Mouse (Mus musculus): ENCODE results near the gene Fiz1. TPM values are rescaled to one million over a fixed set of nuclear protein-coding genes. Genes with fewer than 3 reads are reported as not detected.

The Fiz1 gene
- polyA plus RNA-seq, 1 experiment from 2014 or later = 37.1 TPM

DNA sequence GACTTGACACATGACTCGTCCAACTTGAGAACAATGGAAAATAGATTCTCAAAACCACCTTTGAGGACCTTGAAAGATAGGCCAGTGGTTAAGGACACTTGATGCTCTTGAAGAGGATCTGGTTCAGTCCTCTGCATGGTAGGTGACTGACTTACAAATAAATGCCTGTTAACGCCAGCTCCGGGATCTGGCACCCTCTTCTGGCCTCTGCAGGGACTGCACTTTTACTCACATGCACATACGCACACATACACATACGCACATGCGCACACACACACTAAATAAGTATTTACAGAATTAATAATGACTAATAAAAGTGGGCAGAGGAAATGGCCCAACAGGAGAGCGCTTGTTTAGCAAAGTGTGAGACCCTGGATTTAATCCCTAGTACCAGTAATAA, 37.7 kb downstream of the Fiz1 start:
- no peak overlapping the region for H3K4me3 ChIP-seq (ENCODE audit: low read depth, low read length)
- 84% methylated on average over 7 of the region's 7 CpGs for WGBS

DNA sequence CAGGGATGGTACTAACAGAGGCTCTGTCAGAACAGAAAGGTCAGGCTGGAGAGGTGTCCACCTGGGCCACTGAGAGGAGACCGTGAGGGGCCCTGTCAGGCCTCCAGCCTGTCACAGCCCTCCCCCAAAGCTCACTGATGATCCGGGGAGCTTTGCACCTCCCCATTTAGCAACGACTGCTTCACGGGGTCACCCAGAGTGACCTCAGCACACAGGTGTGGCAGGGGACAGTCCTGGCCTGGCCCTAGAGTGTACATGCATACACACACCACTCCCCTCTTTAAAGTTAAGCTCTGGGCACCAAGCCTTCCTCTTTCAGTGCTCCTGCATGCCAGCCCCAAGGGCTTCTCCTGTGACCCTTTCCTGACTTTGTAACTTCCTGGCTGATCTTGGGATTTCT, 39.0 kb downstream of the Fiz1 start:
- DNase-seq (ENCODE audit: low spot score) (no peak), ATAC-seq (replicated peaks; ENCODE audit: low FRiP score) (0 out of 2 replicates have a peak, but pooled peaks have one; percentile 39)
- Histone ChIP-seq H3K4me3 (ENCODE audit: low read depth, low read length) (no peak overlapping the region), H3K27me3 (replicated peaks; ENCODE audit: control insufficient read depth, insufficient read depth, low read length) (no peaks in the 10 kb centered on the region; the same call in 1 of the 2 replicates), H3K36me3 (ENCODE audit: control insufficient read depth, insufficient read depth, low read length) (no peaks in the 10 kb centered on the region), H3K4me2 (no peak overlapping the region), H3K4me1 (replicated peaks; ENCODE audit: control insufficient read depth, insufficient read depth, low read length) (no peaks in the 10 kb centered on the region), H3K27ac (ENCODE audit: low read depth, low read length) (no peak overlapping the region), H3K9ac (ENCODE audit: low read depth, low read length) (no peak overlapping the region), H3K9me3 (ENCODE audit: control insufficient read depth, low read length) (no peaks in the 10 kb centered on the region)
- WGBS = 46% methylated on average over 4 of the region's 4 CpGs

More for the DNA sequence above, 37.7 kb downstream of the Fiz1 start:
- H3K4me2 ChIP-seq = no peak overlapping the region
- H3K27ac ChIP-seq (ENCODE audit: low read depth, low read length) = no peak overlapping the region
- no peaks in the 10 kb centered on the region for H3K36me3 ChIP-seq (ENCODE audit: control insufficient read depth, insufficient read depth, low read length)
- DNase-seq (ENCODE audit: low spot score) (no peak), ATAC-seq (replicated peaks; ENCODE audit: low FRiP score) (no peak)
- H3K27me3 ChIP-seq (replicated peaks; ENCODE audit: control insufficient read depth, insufficient read depth, low read length) = no peaks in the 10 kb centered on the region
- no peak overlapping the region for H3K9ac ChIP-seq (ENCODE audit: low read depth, low read length)
- no peaks in the 10 kb centered on the region for H3K4me1 ChIP-seq (replicated peaks; ENCODE audit: control insufficient read depth, insufficient read depth, low read length)
- H3K9me3 ChIP-seq (ENCODE audit: control insufficient read depth, low read length) = no peaks in the 10 kb centered on the region

DNA sequence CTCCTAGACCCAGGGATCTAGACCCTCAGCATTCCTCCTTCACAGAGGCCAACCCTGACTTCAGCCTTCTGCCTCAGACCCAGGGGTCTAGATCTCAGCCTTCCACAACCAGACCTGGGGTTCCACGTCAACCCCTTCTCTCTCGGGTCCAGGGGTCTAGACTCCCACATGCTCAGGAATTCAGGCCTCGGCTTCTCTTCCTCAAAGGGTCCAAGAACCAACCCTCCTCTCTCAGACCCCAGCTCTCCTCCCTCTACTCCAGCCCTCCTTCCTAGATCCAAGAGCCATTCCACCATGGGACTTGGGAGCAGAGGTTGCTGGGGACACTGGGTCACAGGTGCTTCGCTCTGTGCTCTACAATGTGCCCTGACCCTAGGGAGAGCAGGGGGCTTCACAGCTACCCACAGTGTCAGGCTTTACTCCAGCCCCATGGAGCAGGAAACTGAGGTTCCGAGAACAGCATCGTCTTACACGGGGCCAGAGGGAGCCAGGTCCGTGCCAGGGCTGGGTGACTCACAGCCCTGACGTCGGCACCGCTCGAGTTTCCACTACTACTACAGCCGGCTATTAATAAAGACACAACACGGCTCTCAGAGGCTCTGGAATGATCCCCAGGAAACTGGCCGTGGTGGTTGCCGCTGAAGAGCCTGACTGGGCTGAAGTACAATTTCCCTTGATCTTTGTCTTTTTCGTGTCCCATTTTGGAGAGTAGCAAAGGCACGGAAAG, 42.0 kb downstream of the Fiz1 start:
- H3K36me3 ChIP-seq (ENCODE audit: control insufficient read depth, insufficient read depth, low read length) = no peaks in the 10 kb centered on the region
- WGBS = 56% methylated on average over 18 of the region's 18 CpGs
- no peak for ATAC-seq (replicated peaks; ENCODE audit: low FRiP score)
- H3K9me3 ChIP-seq (ENCODE audit: control insufficient read depth, low read length) = no peaks in the 10 kb centered on the region
- no peak for DNase-seq (ENCODE audit: low spot score)
- no peak overlapping the region for H3K4me3 ChIP-seq (ENCODE audit: low read depth, low read length)
- no peaks in the 10 kb centered on the region; the same call in 1 of the 2 replicates for H3K27me3 ChIP-seq (replicated peaks; ENCODE audit: control insufficient read depth, insufficient read depth, low read length)
- H3K4me2 ChIP-seq = no peak overlapping the region
- H3K4me1 ChIP-seq (replicated peaks; ENCODE audit: control insufficient read depth, insufficient read depth, low read length) = no peaks in the 10 kb centered on the region
- no peak overlapping the region for H3K27ac ChIP-seq (ENCODE audit: low read depth, low read length)
- no peak overlapping the region for H3K9ac ChIP-seq (ENCODE audit: low read depth, low read length)

DNA sequence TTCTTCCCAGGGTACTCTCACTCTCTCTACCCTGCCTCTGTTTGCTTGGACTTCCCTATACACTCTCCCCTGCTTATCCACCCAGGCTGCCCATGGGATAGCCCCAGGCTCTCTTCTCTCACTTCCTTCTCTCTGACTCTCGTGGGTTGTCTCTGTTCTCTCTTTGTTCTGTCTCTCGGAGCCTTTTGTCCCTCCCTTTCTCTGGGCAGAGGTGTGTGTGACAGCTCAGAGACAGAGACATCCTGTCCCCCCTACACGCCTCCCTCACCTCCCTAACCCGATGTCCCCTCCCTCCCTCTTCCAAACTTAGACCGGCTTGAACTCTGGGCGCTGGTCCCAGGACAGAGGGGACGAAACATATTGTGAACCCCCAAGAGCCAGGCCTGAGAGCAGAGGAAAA, 42.8 kb downstream of the Fiz1 start:
- H3K4me2 ChIP-seq = no peak overlapping the region
- H3K4me3 ChIP-seq (ENCODE audit: low read depth, low read length) = no peak overlapping the region
- H3K4me1 ChIP-seq (replicated peaks; ENCODE audit: control insufficient read depth, insufficient read depth, low read length) = no peaks in the 10 kb centered on the region
- no peak for ATAC-seq (replicated peaks; ENCODE audit: low FRiP score)
- H3K9ac ChIP-seq (ENCODE audit: low read depth, low read length) = no peak overlapping the region
- no peak for DNase-seq (ENCODE audit: low spot score)
- no peak overlapping the region for H3K27ac ChIP-seq (ENCODE audit: low read depth, low read length)
- 35% methylated on average over 7 of the region's 7 CpGs for WGBS
- H3K27me3 ChIP-seq (replicated peaks; ENCODE audit: control insufficient read depth, insufficient read depth, low read length) = no peaks in the 10 kb centered on the region; the same call in 1 of the 2 replicates
- H3K36me3 ChIP-seq (ENCODE audit: control insufficient read depth, insufficient read depth, low read length) = no peaks in the 10 kb centered on the region
- H3K9me3 ChIP-seq (ENCODE audit: control insufficient read depth, low read length) = no peaks in the 10 kb centered on the region

DNA sequence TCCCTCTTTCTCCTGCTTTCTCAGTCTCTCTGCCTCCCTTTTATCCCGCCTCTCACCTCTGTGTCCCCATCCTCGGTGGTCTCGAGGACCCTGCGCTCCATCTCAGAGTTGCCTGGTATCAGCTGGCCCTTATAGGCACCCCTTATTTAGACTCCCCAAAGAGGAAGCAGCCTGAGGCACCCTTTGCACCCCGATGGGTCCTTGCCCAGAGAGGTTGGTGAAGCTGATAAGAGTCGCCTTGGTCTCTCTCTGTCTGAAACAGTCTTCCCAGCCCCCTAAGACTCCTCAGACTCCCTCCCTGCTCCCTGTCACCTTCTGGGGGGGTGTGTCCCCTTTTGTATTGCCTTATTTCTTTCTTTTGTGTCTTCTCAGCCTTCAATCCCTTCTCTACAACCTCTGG, 43.4 kb downstream of the Fiz1 start, which contains the start of gene Sbk3:
Gene Sbk3 (minus strand): TSS at position 101 of the 400 bp plus-strand sequence.
- Histone ChIP-seq H3K4me1 (replicated peaks; ENCODE audit: control insufficient read depth, insufficient read depth, low read length) (no peaks in the 10 kb centered on the region), H3K9ac (ENCODE audit: low read depth, low read length) (no peak within 1 kb of the TSS), H3K4me3 (ENCODE audit: low read depth, low read length) (no peak within 1 kb of the TSS), H3K27ac (ENCODE audit: low read depth, low read length) (no peak within 1 kb of the TSS), H3K36me3 (ENCODE audit: control insufficient read depth, insufficient read depth, low read length) (no peaks in the 10 kb centered on the region), H3K9me3 (ENCODE audit: control insufficient read depth, low read length) (no peaks in the 10 kb centered on the region), H3K4me2 (no peak within 1 kb of the TSS), H3K27me3 (replicated peaks; ENCODE audit: control insufficient read depth, insufficient read depth, low read length) (no peaks in the 10 kb centered on the region; the same call in 1 of the 2 replicates)
- DNase-seq (ENCODE audit: low spot score) (no peak), ATAC-seq (replicated peaks; ENCODE audit: low FRiP score) (no peak)
- WGBS = 38% methylated on average over 6 of the region's 6 CpGs

DNA sequence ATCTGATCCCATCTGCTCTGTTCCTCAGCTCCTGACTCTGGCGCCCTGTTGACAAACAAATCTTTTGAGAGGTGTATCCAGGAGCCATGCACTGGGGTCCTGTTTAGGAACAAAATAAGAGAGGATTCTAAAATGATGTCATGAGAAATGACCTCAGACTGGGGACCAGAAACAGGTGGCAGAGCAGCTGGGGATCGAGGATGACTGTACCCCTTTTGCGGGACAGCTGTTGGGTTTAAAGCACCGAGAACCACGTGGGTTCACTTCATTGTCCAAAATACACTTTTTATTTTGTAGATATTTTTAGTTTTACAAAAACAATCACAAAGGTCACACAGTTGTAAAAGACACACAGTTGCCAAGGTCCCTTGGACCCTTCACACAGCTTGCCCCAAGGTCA, 49.5 kb downstream of the Fiz1 start:
- H3K4me1 ChIP-seq (replicated peaks; ENCODE audit: control insufficient read depth, insufficient read depth, low read length) = no peaks in the 10 kb centered on the region
- H3K27me3 ChIP-seq (replicated peaks; ENCODE audit: control insufficient read depth, insufficient read depth, low read length) = no peaks in the 10 kb centered on the region
- no peaks in the 10 kb centered on the region for H3K9me3 ChIP-seq (ENCODE audit: control insufficient read depth, low read length)
- no peak overlapping the region for H3K4me2 ChIP-seq
- H3K4me3 ChIP-seq (ENCODE audit: low read depth, low read length) = no peak overlapping the region
- ATAC-seq (replicated peaks; ENCODE audit: low FRiP score) (no peak), DNase-seq (ENCODE audit: low spot score) (no peak)
- H3K27ac ChIP-seq (ENCODE audit: low read depth, low read length) = no peak overlapping the region
- 76% methylated on average over 5 of the region's 5 CpGs for WGBS
- no peak overlapping the region for H3K9ac ChIP-seq (ENCODE audit: low read depth, low read length)
- no peaks in the 10 kb centered on the region for H3K36me3 ChIP-seq (ENCODE audit: control insufficient read depth, insufficient read depth, low read length)

DNA sequence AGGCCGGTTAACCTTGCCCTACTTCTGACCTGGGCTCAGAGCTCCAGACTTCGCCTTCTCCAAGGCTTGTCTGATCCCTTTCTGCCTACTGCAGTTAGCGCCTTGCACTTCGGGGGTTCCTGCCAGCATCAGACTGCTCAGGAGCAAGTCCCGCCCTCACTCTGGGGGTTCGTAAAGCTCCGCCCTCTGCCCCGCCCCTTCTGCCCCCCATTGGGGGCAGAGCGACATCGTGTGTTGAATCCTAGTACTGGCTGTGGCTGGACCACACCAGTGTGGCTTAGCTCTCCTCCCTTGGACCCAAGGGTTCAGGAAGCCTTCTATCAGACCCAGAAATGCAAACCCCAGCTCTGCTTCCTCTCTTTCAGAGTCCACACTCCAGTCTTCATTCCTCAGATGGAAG, 50.2 kb downstream of the Fiz1 start, which contains the start of gene Sbk2:
Gene Sbk2 (minus strand): TSS at position 135 of the 400 bp plus-strand sequence.
- Histone ChIP-seq H3K9ac (ENCODE audit: low read depth, low read length) (no peak within 1 kb of the TSS), H3K27ac (ENCODE audit: low read depth, low read length) (no peak within 1 kb of the TSS), H3K9me3 (ENCODE audit: control insufficient read depth, low read length) (no peaks in the 10 kb centered on the region), H3K36me3 (ENCODE audit: control insufficient read depth, insufficient read depth, low read length) (no peaks in the 10 kb centered on the region), H3K27me3 (replicated peaks; ENCODE audit: control insufficient read depth, insufficient read depth, low read length) (no peaks in the 10 kb centered on the region), H3K4me1 (replicated peaks; ENCODE audit: control insufficient read depth, insufficient read depth, low read length) (no peaks in the 10 kb centered on the region), H3K4me2 (peak within 1 kb of the TSS; percentile 33; the same call in 1 of the 2 replicates), H3K4me3 (ENCODE audit: low read depth, low read length) (0 out of 2 replicates have a peak within 1 kb of the TSS, but pooled peaks have one; percentile 10)
- 4% methylated on average over 10 of the region's 10 CpGs for WGBS
- ATAC-seq (replicated peaks; ENCODE audit: low FRiP score) (peak; percentile 85), DNase-seq (ENCODE audit: low spot score) (peak; percentile 69)

DNA sequence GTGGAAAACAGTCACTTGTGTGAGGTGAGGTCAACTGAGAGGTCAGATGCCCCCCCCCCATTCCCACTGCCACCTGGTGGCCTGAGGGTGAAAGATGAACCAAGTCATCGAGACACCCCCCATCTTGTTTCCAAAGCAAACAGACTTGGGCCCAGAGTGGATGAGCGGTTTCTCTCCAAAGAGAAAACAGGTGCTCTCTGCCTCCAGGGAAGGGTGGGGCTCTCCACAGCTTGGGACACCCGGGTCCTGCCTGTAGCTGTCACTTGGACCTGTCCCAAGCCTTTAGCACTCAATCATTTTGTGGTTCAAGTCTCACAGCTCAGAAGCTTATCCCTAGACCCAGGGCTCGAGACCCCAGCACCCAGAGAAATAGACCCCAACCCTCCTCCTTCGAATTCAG, 51.0 kb downstream of the Fiz1 start:
- no peaks in the 10 kb centered on the region for H3K27me3 ChIP-seq (replicated peaks; ENCODE audit: control insufficient read depth, insufficient read depth, low read length)
- no peak for DNase-seq (ENCODE audit: low spot score)
- H3K4me1 ChIP-seq (replicated peaks; ENCODE audit: control insufficient read depth, insufficient read depth, low read length) = no peaks in the 10 kb centered on the region
- 59% methylated on average over 5 of the region's 5 CpGs for WGBS
- ATAC-seq (replicated peaks; ENCODE audit: low FRiP score) = no peak
- no peaks in the 10 kb centered on the region for H3K36me3 ChIP-seq (ENCODE audit: control insufficient read depth, insufficient read depth, low read length)
- H3K4me3 ChIP-seq (ENCODE audit: low read depth, low read length) = no peak overlapping the region
- H3K9ac ChIP-seq (ENCODE audit: low read depth, low read length) = no peak overlapping the region
- H3K27ac ChIP-seq (ENCODE audit: low read depth, low read length) = no peak overlapping the region
- H3K9me3 ChIP-seq (ENCODE audit: control insufficient read depth, low read length) = no peaks in the 10 kb centered on the region
- H3K4me2 ChIP-seq = no peak overlapping the region

DNA sequence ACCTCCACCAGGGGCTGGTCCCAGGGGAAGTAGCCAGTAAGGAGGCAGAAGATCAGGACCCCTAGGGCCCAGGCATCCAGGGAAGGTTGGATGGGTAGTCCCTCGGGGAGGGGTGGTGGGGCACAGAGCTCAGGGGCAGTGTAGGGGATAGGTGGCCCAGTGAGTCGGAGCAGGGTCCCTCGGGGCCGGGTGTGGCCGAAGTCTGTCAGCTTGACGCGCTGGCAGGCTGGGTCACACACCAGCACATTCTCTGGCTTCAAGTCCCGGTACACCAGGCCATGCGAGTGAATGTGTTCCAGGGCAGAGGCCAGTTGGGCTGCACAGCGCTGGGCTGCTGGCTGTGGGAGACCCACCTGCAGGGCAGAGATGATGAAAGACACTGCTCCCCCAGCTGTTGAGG, 57.1 kb downstream of the Fiz1 start:
- H3K4me1 ChIP-seq (replicated peaks; ENCODE audit: control insufficient read depth, insufficient read depth, low read length) = no peaks in the 10 kb centered on the region
- H3K4me3 ChIP-seq (ENCODE audit: low read depth, low read length) = no peak overlapping the region
- ATAC-seq (replicated peaks; ENCODE audit: low FRiP score) = no peak
- no peaks in the 10 kb centered on the region for H3K9me3 ChIP-seq (ENCODE audit: control insufficient read depth, low read length)
- no peak overlapping the region for H3K4me2 ChIP-seq
- H3K27ac ChIP-seq (ENCODE audit: low read depth, low read length) = no peak overlapping the region
- DNase-seq (ENCODE audit: low spot score) = no peak
- WGBS = 75% methylated on average over 10 of the region's 10 CpGs
- no peaks in the 10 kb centered on the region for H3K36me3 ChIP-seq (ENCODE audit: control insufficient read depth, insufficient read depth, low read length)
- H3K9ac ChIP-seq (ENCODE audit: low read depth, low read length) = no peak overlapping the region
- no peaks in the 10 kb centered on the region for H3K27me3 ChIP-seq (replicated peaks; ENCODE audit: control insufficient read depth, insufficient read depth, low read length)

Data from liver, embryonic 11.5 days (tissue).